Mouse (Mus musculus): ENCODE measurements around the gene Dlgap1.

GRCm38 (mm10) chr17:70765976-70766375, 797.1 kb downstream of the Dlgap1 start:
- TF ChIP-seq CTCF (IDR thresholded peaks at IDR 0.05; ENCODE audit: extremely low read depth, insufficient read depth, low read length) (no peak), POLR2A (IDR thresholded peaks at IDR 0.05; ENCODE audit: extremely low read depth, insufficient read depth, low read length) (no peak)
